In genomic region chr12:105174318-105174717, GRCm38 (mm10) we compare ENCODE assay signal across 11 mouse cellular contexts. TPM values are rescaled to one million over a fixed set of nuclear protein-coding genes. Genes with fewer than 3 reads are reported as not detected.
DNase-seq lines count a peak whose midpoint lies in the region; ATAC-seq and TF ChIP-seq lines count a peak whose summit lies in the region.
"Not testable (repeated sequence)": the region's sequence is repeated elsewhere in the genome, so short reads cannot be mapped to it uniquely, and the experiment has no call there.
"Had no signal": no experiment of that assay in that cellular context is flagged by ENCODE, and none has a peak within 500 bp of the region (broad histone marks: within the 10 kb centered on the region; RNA-seq: fewer than 3 reads in every experiment).

No protein-coding gene starts in this region.

- ATAC-seq in forebrain, postnatal 0 days; liver, embryonic 13.5 days (ENCODE audit: low read depth): not testable (repeated sequence)

- not testable (repeated sequence) for H3K4me2 ChIP-seq in forebrain, postnatal 0 days (ENCODE audit: low read depth); liver, embryonic 13.5 days

- not testable (repeated sequence) for H3K27ac ChIP-seq in forebrain, postnatal 0 days (ENCODE audit: low read depth, low read length); liver, embryonic 13.5 days; testis, adult 2 months (ENCODE audit: control insufficient read depth, insufficient read depth, low read depth, low read length)

- DNase-seq in adrenal gland, postnatal 4 days (ENCODE audit: low spot score in 2 of 2) = peak; percentile 43 to 58
- DNase-seq in forebrain, postnatal 0 days = not testable (repeated sequence)
- DNase-seq in heart, postnatal 14 days = peak; percentile 48 to 68
- peak; percentile 75 to 79 for DNase-seq in kidney, postnatal 4 days
- DNase-seq in liver, embryonic 13.5 days = peak; percentile 22
- DNase-seq in ovary, postnatal 10 days (ENCODE audit: low spot score) = peak; percentile 31

- peak; percentile 19 for TF ChIP-seq CTCF in forebrain, postnatal 0 days (IDR thresholded peaks at IDR 0.05; ENCODE audit: low read depth)
- peak; percentile 17; the same call in 1 of the 2 replicates for TF ChIP-seq CTCF in testis, adult 2 months (IDR thresholded peaks at IDR 0.05; ENCODE audit: control insufficient read depth, insufficient read depth, insufficient replicate concordance, low read depth, low read length)

- H3K9ac ChIP-seq in forebrain, postnatal 0 days; liver, embryonic 13.5 days: not testable (repeated sequence)

- H3K4me3 ChIP-seq in forebrain, postnatal 0 days (ENCODE audit: low read depth, low read length); liver, embryonic 13.5 days (replicated peaks); testis, adult 2 months (ENCODE audit: control insufficient read depth, low read depth, low read length): not testable (repeated sequence)

- H3K36me3 ChIP-seq in forebrain, postnatal 0 days (ENCODE audit: insufficient read depth); liver, embryonic 13.5 days; testis, adult 2 months (ENCODE audit: control insufficient read depth, insufficient read depth, low read length): not testable (repeated sequence)

- WGBS in forebrain, postnatal 0 days = 39% methylated on average over 2 of the region's 2 CpGs
- WGBS in liver, embryonic 13.5 days (ENCODE audit: insufficient replicate concordance) = 7% methylated on average over 2 of the region's 2 CpGs

- H3K4me1 ChIP-seq in forebrain, postnatal 0 days (ENCODE audit: insufficient read depth); liver, embryonic 13.5 days (replicated peaks); testis, adult 2 months (ENCODE audit: control insufficient read depth, insufficient read depth, low read length): not testable (repeated sequence)

- intact Hi-C loops in heart, postnatal 14 days (cut with DNase I) = loop anchor here (10.0 kb wide), 1 partner anchor 120 kb away; no protein-coding TSS in a partner anchor

- not testable (repeated sequence) for TF ChIP-seq POLR2A in testis, adult 2 months (IDR thresholded peaks at IDR 0.05; ENCODE audit: control insufficient read depth, low read depth, low read length)

- not testable (repeated sequence) for H3K9me3 ChIP-seq in forebrain, postnatal 0 days (ENCODE audit: low read length); liver, embryonic 13.5 days (replicated peaks)

- not testable (repeated sequence) for H3K27me3 ChIP-seq in forebrain, postnatal 0 days (ENCODE audit: insufficient read depth, low read length); liver, embryonic 13.5 days; testis, adult 2 months (ENCODE audit: control insufficient read depth, insufficient read depth, low read length)

RNA-seq across cellular contexts. Expression of gene Tcl1b5, which starts 1.8 kb away (rescaled TPM):
- total RNA-seq in adrenal gland, postnatal 4 days (2021) = not detected
- total RNA-seq in forebrain, postnatal 0 days (2014; rRNA removed) = not detected in 2 replicates
- polyA plus RNA-seq in forebrain, postnatal 0 days (2015; fragmentation: Nextera tagmentation; extraction: Ambion mirVana) = not detected in 2 replicates
- not detected for total RNA-seq in heart, postnatal 14 days (2021)
- not detected in 2 replicates for polyA plus RNA-seq in liver, embryonic 13.5 days (2015; fragmentation: Nextera tagmentation; extraction: Ambion mirVana)
- polyA plus RNA-seq in testis, adult 2 months (2012; rRNA removed) = not detected in 2 replicates
- total RNA-seq: layer of hippocampus, adult 8-10 months had no signal
- polyA plus RNA-seq: forebrain, embryonic 11.5 days; heart, embryonic 16.5 days; neural tube, embryonic 13.5 days had no signal

RNA-seq across cellular contexts. Expression of gene Tcl1b1, which starts 14.8 kb away (rescaled TPM):
- not detected for total RNA-seq in adrenal gland, postnatal 4 days (2021)
- total RNA-seq in forebrain, postnatal 0 days (2014; rRNA removed) = not detected in 2 replicates
- not detected in 2 replicates for polyA plus RNA-seq in forebrain, postnatal 0 days (2015; fragmentation: Nextera tagmentation; extraction: Ambion mirVana)
- total RNA-seq in heart, postnatal 14 days (2021) = not detected
- not detected in 2 replicates for polyA plus RNA-seq in liver, embryonic 13.5 days (2015; fragmentation: Nextera tagmentation; extraction: Ambion mirVana)
- 0.17 TPM in 1 of 2 replicates, not detected in the other for polyA plus RNA-seq in testis, adult 2 months (2012; rRNA removed)
- total RNA-seq: layer of hippocampus, adult 8-10 months had no signal
- polyA plus RNA-seq: forebrain, embryonic 11.5 days; heart, embryonic 16.5 days; neural tube, embryonic 13.5 days had no signal

RNA-seq across cellular contexts. Expression of gene Tcl1b3, which starts 16.5 kb away (rescaled TPM):
- not detected for total RNA-seq in adrenal gland, postnatal 4 days (2021)
- not detected in 2 replicates for total RNA-seq in forebrain, postnatal 0 days (2014; rRNA removed)
- polyA plus RNA-seq in forebrain, postnatal 0 days (2015; fragmentation: Nextera tagmentation; extraction: Ambion mirVana) = not detected in 2 replicates
- total RNA-seq in heart, postnatal 14 days (2021) = not detected
- polyA plus RNA-seq in liver, embryonic 13.5 days (2015; fragmentation: Nextera tagmentation; extraction: Ambion mirVana) = not detected in 2 replicates
- not detected in 2 replicates for polyA plus RNA-seq in testis, adult 2 months (2012; rRNA removed)
- total RNA-seq: layer of hippocampus, adult 8-10 months had no signal
- polyA plus RNA-seq: forebrain, embryonic 11.5 days; heart, embryonic 16.5 days; neural tube, embryonic 13.5 days had no signal

RNA-seq across cellular contexts. Expression of gene Tcl1b4, which starts 27.4 kb away (rescaled TPM):
- total RNA-seq in adrenal gland, postnatal 4 days (2021) = not detected
- total RNA-seq in forebrain, postnatal 0 days (2014; rRNA removed) = not detected in 2 replicates
- polyA plus RNA-seq in forebrain, postnatal 0 days (2015; fragmentation: Nextera tagmentation; extraction: Ambion mirVana) = not detected in 2 replicates
- not detected for total RNA-seq in heart, postnatal 14 days (2021)
- not detected in 2 replicates for polyA plus RNA-seq in liver, embryonic 13.5 days (2015; fragmentation: Nextera tagmentation; extraction: Ambion mirVana)
- polyA plus RNA-seq in testis, adult 2 months (2012; rRNA removed) = 0.33 and 0.53 TPM in 2 replicates
- total RNA-seq: layer of hippocampus, adult 8-10 months had no signal
- polyA plus RNA-seq: forebrain, embryonic 11.5 days; heart, embryonic 16.5 days; neural tube, embryonic 13.5 days had no signal

RNA-seq across cellular contexts. Expression of gene Tcl1b2, which starts 28.5 kb away (rescaled TPM):
- not detected for total RNA-seq in adrenal gland, postnatal 4 days (2021)
- total RNA-seq in forebrain, postnatal 0 days (2014; rRNA removed) = not detected in 2 replicates
- polyA plus RNA-seq in forebrain, postnatal 0 days (2015; fragmentation: Nextera tagmentation; extraction: Ambion mirVana) = not detected in 2 replicates
- not detected for total RNA-seq in heart, postnatal 14 days (2021)
- not detected in 2 replicates for polyA plus RNA-seq in liver, embryonic 13.5 days (2015; fragmentation: Nextera tagmentation; extraction: Ambion mirVana)
- 0.23 and 0.52 TPM in 2 replicates for polyA plus RNA-seq in testis, adult 2 months (2012; rRNA removed)
- total RNA-seq: layer of hippocampus, adult 8-10 months had no signal
- polyA plus RNA-seq: forebrain, embryonic 11.5 days; heart, embryonic 16.5 days; neural tube, embryonic 13.5 days had no signal
